Mouse (Mus musculus): ENCODE data around the gene Ptprd.

DNA sequence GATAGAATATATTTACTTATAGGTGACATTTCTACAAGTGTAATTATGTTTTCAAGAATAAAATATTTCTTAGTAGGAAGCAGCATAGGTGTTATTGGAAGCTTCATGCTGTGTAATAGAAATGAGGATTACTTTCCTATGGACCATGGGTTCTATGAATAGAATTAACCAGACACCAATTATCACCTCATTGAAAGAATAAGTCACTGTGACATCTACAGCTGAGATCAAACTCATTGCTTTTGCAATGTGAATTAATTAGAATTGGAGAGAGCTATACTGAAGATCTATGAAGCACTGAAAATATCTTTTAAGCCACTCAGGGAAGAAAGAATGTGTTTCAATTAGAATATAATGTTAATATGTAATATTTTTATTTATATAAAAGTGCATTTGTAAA, 1539.1 kb downstream of the Ptprd start:
- TF ChIP-seq ZC3H11A (IDR thresholded peaks at IDR 0.05; ENCODE audit: borderline replicate concordance, low read depth, low read length): no peak
- no peak for TF ChIP-seq HCFC1 (IDR thresholded peaks at IDR 0.05; ENCODE audit: borderline replicate concordance, insufficient read depth, low read length)
- no peak for TF ChIP-seq CHD2 (IDR thresholded peaks at IDR 0.05; ENCODE audit: low read depth, low read length)
